Mouse (Mus musculus) lung, embryonic 16.5 days (tissue): ENCODE measurements around the gene Sap25. TPM values are rescaled to one million over a fixed set of nuclear protein-coding genes. Genes with fewer than 3 reads are reported as not detected.

ENCODE experiments used
- ATAC-seq: fragments of 200-750 bp; cut with Nextera tagmentation; 2 replicates; pipeline ENCODE4 v1.8.0; 2017; ENCODE audit warnings: low read depth, mild to moderate bottlenecking, moderate library complexity
- H3K27ac ChIP-seq: fragments of 300-500 bp; sonication (generic); 2 replicates; pipeline ENCODE4 v1.5.1; 2014; ENCODE audit warnings: mild to moderate bottlenecking, control low read depth, low read length
- H3K27me3 ChIP-seq: fragments of 300-500 bp; sonication (generic); 2 replicates; pipeline ENCODE4 v1.6.1; 2014; ENCODE audit warnings: low read depth, low read length, mixed read lengths; ENCODE audit not compliant: control insufficient read depth, insufficient read depth
- H3K36me3 ChIP-seq: fragments of 300-500 bp; sonication (generic); 2 replicates; pipeline ENCODE4 v1.6.1; 2014; ENCODE audit warnings: low read length; ENCODE audit not compliant: control insufficient read depth, insufficient read depth
- H3K4me1 ChIP-seq: fragments of 300-500 bp; sonication (generic); replicated peaks from 2 replicates; pipeline ENCODE4 v1.6.1; 2014; ENCODE audit warnings: low read length, mixed read lengths; ENCODE audit not compliant: control insufficient read depth, insufficient read depth
- H3K4me2 ChIP-seq: fragments of 300-500 bp; sonication (generic); 2 replicates; pipeline ENCODE4 v1.6.1; 2014; ENCODE audit warnings: low read depth, low read length, control low read depth
- H3K4me3 ChIP-seq: fragments of 300-500 bp; sonication (generic); 2 replicates; pipeline ENCODE4 v1.5.1; 2014; ENCODE audit warnings: mild to moderate bottlenecking, low read length, control low read depth
- H3K9ac ChIP-seq: fragments of 300-500 bp; sonication (generic); 2 replicates; pipeline ENCODE4 v1.6.1; 2014; ENCODE audit warnings: low read length, control low read depth
- H3K9me3 ChIP-seq: fragments of 300-500 bp; sonication (generic); 2 replicates; pipeline ENCODE4 v1.6.1; 2016; ENCODE audit warnings: low read length; ENCODE audit not compliant: control insufficient read depth
- WGBS: fragments of 180-500 bp; shearing (Covaris S2); extraction: QIAGEN DNeasy Blood & Tissue Kit; methylation state at CpG from one replicate; pipeline ENCODE4 v1.1.7; 2014; 5-methylcytosine and 5-hydroxymethylcytosine counted together
- polyA plus RNA-seq: library from polyadenylated mRNA; unstranded; fragments of >200 nt; fragmentation: Nextera tagmentation; extraction: Ambion mirVana; gene quantifications from 2 replicates; pipeline ENCODE4 v1.2.1, GENCODE M21; 2015

Gene Sap25
- polyA plus RNA-seq, 1 experiment from 2014 or later: 12.4 TPM

DNA sequence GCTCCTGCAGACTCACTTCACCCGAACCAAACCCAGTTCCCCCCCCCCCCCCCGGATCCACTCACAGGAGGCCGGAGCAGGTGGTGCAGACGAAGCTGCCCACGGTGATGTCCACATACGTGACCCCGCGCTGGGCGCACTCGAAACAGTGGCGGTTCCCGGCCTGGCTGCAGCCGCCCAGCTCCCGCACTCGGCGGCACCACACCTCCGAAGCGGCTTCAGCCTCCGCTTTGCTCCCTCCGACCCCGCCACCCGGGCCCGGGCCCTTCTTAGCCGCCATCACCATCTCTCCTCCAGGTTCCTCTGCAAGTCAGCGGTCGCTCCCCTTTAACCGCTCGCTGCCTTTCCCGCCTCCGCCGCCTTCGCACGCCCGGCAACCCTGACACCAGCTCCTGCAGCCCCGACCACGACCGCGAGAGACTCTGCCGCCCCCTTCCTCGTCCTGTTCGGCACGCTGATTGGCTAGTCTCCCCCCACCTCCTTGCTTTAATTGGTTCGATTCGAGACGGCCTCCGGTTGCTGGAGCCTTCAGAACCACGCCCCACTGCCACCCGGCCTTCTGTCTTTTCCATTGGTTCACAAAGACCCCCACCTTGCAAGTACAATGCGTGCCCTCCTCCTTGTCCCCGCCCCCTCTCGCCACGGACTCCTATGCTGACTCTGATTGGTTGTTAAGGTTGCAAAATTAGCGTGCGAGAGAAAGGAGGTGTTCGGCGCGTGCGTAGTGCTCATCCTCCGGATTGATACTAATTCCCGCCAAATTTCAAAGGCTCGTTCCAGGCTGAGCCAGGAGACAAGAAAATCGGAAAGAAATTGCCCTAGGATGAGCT, 43.4 kb downstream of the Sap25 start, which contains the start of gene Agfg2:
Agfg2 (minus strand) TSS at position 433 of the 830 bp plus-strand sequence.
- H3K9ac ChIP-seq: peak within 1 kb of the TSS; percentile 69
- under 1% methylated on average over 54 of the region's 62 CpGs for WGBS

DNA sequence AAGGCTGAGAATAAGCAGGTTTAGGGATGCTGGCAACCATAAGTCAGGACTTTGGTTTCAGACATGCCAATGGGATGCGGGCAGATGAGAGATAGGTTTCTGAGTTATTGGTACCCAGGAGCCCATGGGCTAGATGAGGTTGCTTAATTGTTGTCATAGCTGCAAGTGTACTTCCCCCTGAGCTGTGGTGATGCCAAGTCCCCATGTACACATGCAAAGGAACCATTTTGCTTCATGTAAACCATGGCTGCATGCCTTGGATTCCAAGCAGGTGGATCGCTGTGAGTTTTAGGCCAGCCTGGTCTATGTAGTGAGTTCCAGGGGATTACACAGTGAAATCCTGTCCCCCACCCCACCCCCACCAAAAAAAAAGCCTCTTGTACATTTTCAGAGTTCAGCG, 44.5 kb downstream of the Sap25 start:
- ATAC-seq: no peak
- peaks cover 13% of the 10 kb centered on the region for H3K4me1 ChIP-seq
- H3K4me2 ChIP-seq: no peak overlapping the region
- H3K36me3 ChIP-seq: no peaks in the 10 kb centered on the region
- H3K9ac ChIP-seq: no peak overlapping the region
- no peaks in the 10 kb centered on the region for H3K9me3 ChIP-seq
- 94% methylated on average over 3 of the region's 3 CpGs for WGBS
- no peak overlapping the region for H3K4me3 ChIP-seq
- H3K27ac ChIP-seq: no peak overlapping the region
- no peaks in the 10 kb centered on the region for H3K27me3 ChIP-seq

More for the DNA sequence above, 43.4 kb downstream of the Sap25 start, which contains the start of gene Agfg2:
- Histone ChIP-seq H3K27ac (peak within 1 kb of the TSS; percentile 71), H3K4me2 (peak within 1 kb of the TSS; percentile 98), H3K36me3 (no peaks in the 10 kb centered on the region), H3K4me3 (peak within 1 kb of the TSS; percentile 82), H3K4me1 (peaks cover 13% of the 10 kb centered on the region), H3K27me3 (no peaks in the 10 kb centered on the region), H3K9me3 (no peaks in the 10 kb centered on the region)
- ATAC-seq: peak; percentile 99

DNA sequence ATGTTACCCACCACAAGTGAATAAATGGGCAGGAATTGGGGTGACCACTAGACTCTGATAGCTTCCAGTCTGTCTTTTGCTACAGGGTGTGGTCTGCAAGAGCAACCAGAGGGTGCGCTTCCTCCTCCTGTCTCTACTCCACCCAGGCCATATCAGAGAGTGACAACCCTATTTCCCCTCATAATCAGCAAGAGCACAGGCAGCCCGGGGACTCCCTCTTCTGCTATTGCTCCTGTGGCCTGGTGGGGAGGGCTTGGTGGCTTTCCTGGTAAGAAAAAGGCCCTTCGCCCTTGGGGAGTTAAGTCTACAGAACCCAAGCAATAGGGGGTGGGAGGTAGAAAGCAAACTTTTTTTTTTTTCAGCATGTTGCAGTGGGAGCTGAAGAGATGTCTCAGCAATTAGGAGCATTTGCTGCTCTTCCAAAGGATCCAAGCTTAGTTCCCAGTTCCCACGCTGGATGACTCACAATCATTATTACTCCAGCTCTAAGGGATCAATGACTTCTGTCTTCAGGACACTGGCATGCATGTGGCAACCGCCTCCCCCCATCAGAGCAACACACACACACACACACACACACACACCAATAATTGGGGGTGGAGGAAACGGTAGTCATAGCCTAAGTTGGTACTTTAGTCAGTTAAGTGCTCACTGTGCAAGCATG, 45.1 kb downstream of the Sap25 start:
- 79% methylated on average over 6 of the region's 6 CpGs for WGBS
- Histone ChIP-seq H3K36me3 (no peaks in the 10 kb centered on the region), H3K27me3 (no peaks in the 10 kb centered on the region), H3K4me3 (no peak overlapping the region), H3K9ac (no peak overlapping the region), H3K4me1 (peaks cover 13% of the 10 kb centered on the region), H3K27ac (no peak overlapping the region), H3K9me3 (no peaks in the 10 kb centered on the region), H3K4me2 (no peak overlapping the region)
- ATAC-seq: no peak

DNA sequence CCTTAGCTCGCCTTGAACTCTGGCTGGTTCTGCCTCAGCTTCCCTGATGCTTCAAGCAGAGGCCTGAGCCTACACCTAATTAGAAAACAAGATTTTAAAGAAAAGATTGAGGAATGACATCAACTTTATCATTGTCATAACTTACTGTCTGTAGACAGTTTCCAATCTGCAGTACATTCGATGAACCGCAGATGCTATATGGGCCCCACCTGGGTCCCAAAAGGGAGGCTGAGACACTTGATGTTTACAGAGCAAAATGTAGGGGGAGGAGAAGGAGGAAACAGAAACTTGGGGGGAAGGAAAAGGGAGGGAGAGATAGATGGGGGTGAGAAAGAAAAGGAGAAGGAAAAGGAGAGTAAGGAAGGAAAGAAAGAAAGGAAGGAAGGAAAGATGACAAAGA, 48.8 kb downstream of the Sap25 start:
- Histone ChIP-seq H3K27me3 (no peaks in the 10 kb centered on the region), H3K4me2 (no peak overlapping the region), H3K9me3 (no peaks in the 10 kb centered on the region), H3K4me1 (peaks cover 1% of the 10 kb centered on the region; the same call in 1 of the 2 replicates), H3K36me3 (no peaks in the 10 kb centered on the region), H3K4me3 (no peak overlapping the region), H3K9ac (no peak overlapping the region), H3K27ac (no peak overlapping the region)
- 82% methylated on average over 3 of the region's 3 CpGs for WGBS
- ATAC-seq: no peak

DNA sequence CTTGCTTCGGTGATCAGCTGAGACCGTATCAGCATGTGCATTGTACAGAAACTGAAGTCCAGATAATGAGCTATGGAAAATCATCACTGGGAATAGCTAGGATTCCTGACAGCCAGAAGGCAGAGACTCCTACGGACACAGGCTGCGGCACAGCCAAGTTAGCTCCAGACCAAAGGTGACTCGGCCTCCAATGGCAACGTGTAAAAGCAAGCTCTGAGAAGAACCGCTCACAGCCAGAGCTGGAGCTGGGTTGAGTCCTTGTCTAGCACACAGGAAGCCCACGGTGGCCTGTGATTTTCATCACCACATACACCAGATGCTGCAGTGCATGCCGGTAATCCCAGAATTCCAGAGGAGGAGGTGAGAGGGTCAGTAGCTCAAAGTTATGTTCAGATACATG, 49.4 kb downstream of the Sap25 start:
- Histone ChIP-seq H3K9ac (no peak overlapping the region), H3K27ac (no peak overlapping the region), H3K27me3 (no peaks in the 10 kb centered on the region), H3K9me3 (no peaks in the 10 kb centered on the region), H3K36me3 (no peaks in the 10 kb centered on the region), H3K4me1 (no peaks in the 10 kb centered on the region), H3K4me2 (no peak overlapping the region), H3K4me3 (no peak overlapping the region)
- ATAC-seq: no peak
- WGBS: 59% methylated on average over 9 of the region's 9 CpGs

DNA sequence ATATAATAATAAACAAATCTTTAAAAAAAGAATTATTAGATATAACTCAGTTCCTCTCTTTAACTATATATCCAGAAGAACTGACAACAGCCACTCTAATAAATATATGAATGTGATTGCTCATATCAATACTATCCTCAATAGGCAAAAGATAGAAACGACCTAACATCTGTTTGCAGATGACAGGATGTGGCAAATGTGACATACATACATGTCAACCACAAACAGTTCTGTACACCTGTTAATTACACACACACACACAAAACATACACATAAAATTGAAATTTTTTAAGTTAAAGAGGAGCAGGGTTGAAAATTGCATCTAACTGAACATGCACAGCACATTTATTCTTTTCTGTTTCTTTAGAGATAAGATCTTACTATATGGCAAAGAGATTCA, 50.7 kb downstream of the Sap25 start:
- H3K4me3 ChIP-seq: no peak overlapping the region
- H3K27me3 ChIP-seq: no peaks in the 10 kb centered on the region
- no peak overlapping the region for H3K4me2 ChIP-seq
- no peak for ATAC-seq
- no peak overlapping the region for H3K27ac ChIP-seq
- no peak overlapping the region for H3K9ac ChIP-seq
- H3K4me1 ChIP-seq: no peaks in the 10 kb centered on the region
- H3K9me3 ChIP-seq: no peaks in the 10 kb centered on the region
- WGBS: 63% methylated on average over 1 of the region's 1 CpGs
- no peaks in the 10 kb centered on the region for H3K36me3 ChIP-seq

Other genes starting within 250 kb of the Sap25 start
- gene Zan, start 164.3 kb upstream of the Sap25 start, polyA plus RNA-seq: 0.53 and 0.62 TPM in 2 replicates
- gene Pop7, start 138.8 kb upstream of the Sap25 start, polyA plus RNA-seq: 50.4 and 54.4 TPM in 2 replicates
- gene Gigyf1, start 122.8 kb upstream of the Sap25 start, polyA plus RNA-seq: 10.7 and 10.9 TPM in 2 replicates
- 0.31 and 0.98 TPM in 2 replicates for gene Epo, start 108.1 kb upstream of the Sap25 start, polyA plus RNA-seq
- gene Gnb2, start 107.8 kb upstream of the Sap25 start, polyA plus RNA-seq: 379 and 400 TPM in 2 replicates
- 0.51 and 0.60 TPM in 2 replicates for gene Actl6b, start 87.8 kb upstream of the Sap25 start, polyA plus RNA-seq
- 0.46 and 1.4 TPM in 2 replicates for gene Tfr2, start 71.5 kb upstream of the Sap25 start, polyA plus RNA-seq
- 30.4 and 30.7 TPM in 2 replicates for gene Mospd3, start 40.3 kb upstream of the Sap25 start, polyA plus RNA-seq
- 119 and 123 TPM in 2 replicates for gene Pcolce, start 27.6 kb upstream of the Sap25 start, polyA plus RNA-seq
- 0.13 and 0.15 TPM in 2 replicates for gene Fbxo24, start 12.3 kb upstream of the Sap25 start, polyA plus RNA-seq
- 34.2 and 42.6 TPM in 2 replicates for gene Lrch4, start 12.2 kb upstream of the Sap25 start, polyA plus RNA-seq
- 14.8 and 18.1 TPM in 2 replicates for gene Gm20605, start 12.2 kb upstream of the Sap25 start, polyA plus RNA-seq
- gene Irs3, start 4.4 kb downstream of the Sap25 start, polyA plus RNA-seq: 0.38 TPM in 1 of 2 replicates, not detected in the other
- 14.2 and 16.3 TPM in 2 replicates for gene Agfg2, start 43.4 kb downstream of the Sap25 start, polyA plus RNA-seq
- gene Nyap1, start 100.3 kb downstream of the Sap25 start, polyA plus RNA-seq: 1.6 and 1.9 TPM in 2 replicates
- gene Tsc22d4, start 104.4 kb downstream of the Sap25 start, polyA plus RNA-seq: 140 and 146 TPM in 2 replicates
- 25.9 and 30.5 TPM in 2 replicates for gene Ppp1r35, start 137.5 kb downstream of the Sap25 start, polyA plus RNA-seq
- 10.0 and 10.5 TPM in 2 replicates for gene Mepce, start 146.3 kb downstream of the Sap25 start, polyA plus RNA-seq
- gene Zcwpw1, start 146.5 kb downstream of the Sap25 start, polyA plus RNA-seq: 24.3 and 26.8 TPM in 2 replicates
- 4.4 and 5.2 TPM in 2 replicates for gene Pilra, start 194.9 kb downstream of the Sap25 start, polyA plus RNA-seq
- gene Pilrb1, start 216.8 kb downstream of the Sap25 start, polyA plus RNA-seq: 1.1 and 1.8 TPM in 2 replicates
- gene Pilrb2, start 230.5 kb downstream of the Sap25 start, polyA plus RNA-seq: 1.1 and 1.5 TPM in 2 replicates